Mouse (Mus musculus) spleen, adult 18-20 months (tissue): ENCODE data around the gene Gpr65.
"Not testable (repeated sequence)": the region's sequence is repeated elsewhere in the genome, so short reads cannot be mapped to it uniquely, and the experiment has no call there.

Experiments used
- DNase-seq, 2 experiments: peaks; one replicate each; pipeline ENCODE4 v3.0.0; 2022; ENCODE audit warnings: mixed read lengths in 2 of 2

Gpr65 gene

GRCm38 (mm10) chr12:98283487-98283860 is 15.0 kb downstream of the Gpr65 start:
- DNase-seq: no peak

- no peak for DNase-seq
These were observed 16.0 kb downstream of the Gpr65 start for GRCm38 (mm10) chr12:98284477-98284876.

- DNase-seq: no peak
These were observed 22.0 kb downstream of the Gpr65 start for GRCm38 (mm10) chr12:98290475-98290874.

GRCm38 (mm10) chr12:98292278-98292677 is 23.8 kb downstream of the Gpr65 start:
- DNase-seq: no peak

- DNase-seq: no peak
These were observed 25.8 kb downstream of the Gpr65 start for GRCm38 (mm10) chr12:98294241-98294640.

GRCm38 (mm10) chr12:98301980-98302379 is 33.5 kb downstream of the Gpr65 start:
- DNase-seq: no peak

- no peak for DNase-seq
These were observed 34.6 kb downstream of the Gpr65 start for GRCm38 (mm10) chr12:98303013-98303412.

GRCm38 (mm10) chr12:98307179-98307915 is 38.9 kb downstream of the Gpr65 start:
- no peak for DNase-seq

- DNase-seq: no peak
These were observed 43.1 kb downstream of the Gpr65 start for GRCm38 (mm10) chr12:98311376-98312083.

- no peak for DNase-seq
These were observed 47.5 kb downstream of the Gpr65 start for GRCm38 (mm10) chr12:98315924-98316323.

- DNase-seq: no peak
These were observed 49.4 kb downstream of the Gpr65 start for GRCm38 (mm10) chr12:98317718-98318340.

- no peak for DNase-seq
These were observed 54.0 kb downstream of the Gpr65 start for GRCm38 (mm10) chr12:98322426-98322825.

- DNase-seq: not testable (repeated sequence)
These were observed 55.7 kb downstream of the Gpr65 start for GRCm38 (mm10) chr12:98324170-98324569.
